Mouse (Mus musculus) embryonic facial prominence, embryonic 15.5 days (tissue): ENCODE measurements around the gene Tfip11. TPM values are rescaled to one million over a fixed set of nuclear protein-coding genes. Genes with fewer than 3 reads are reported as not detected.

Experiments used
- ATAC-seq: fragments of 200-750 bp; cut with Nextera tagmentation; 2 replicates; pipeline ENCODE4 v1.8.0; 2017; ENCODE audit warnings: low read depth, moderate TSS enrichment; ENCODE audit not compliant: insufficient number of reproducible peaks, low FRiP score, low TSS enrichment
- H3K27ac ChIP-seq: fragments of 300-500 bp; sonication (generic); replicated peaks from 2 replicates; pipeline ENCODE4 v1.5.1; 2015; ENCODE audit warnings: mild to moderate bottlenecking, inconsistent platforms
- H3K27me3 ChIP-seq: fragments of 300-500 bp; sonication (generic); 2 replicates; pipeline ENCODE4 v1.6.1; 2015; ENCODE audit warnings: inconsistent platforms
- H3K36me3 ChIP-seq: fragments of 300-500 bp; sonication (generic); 2 replicates; pipeline ENCODE4 v1.6.1; 2015; ENCODE audit warnings: mild to moderate bottlenecking, inconsistent platforms
- H3K4me1 ChIP-seq: fragments of 300-500 bp; sonication (generic); 2 replicates; pipeline ENCODE4 v1.6.1; 2015; ENCODE audit warnings: inconsistent platforms
- H3K4me2 ChIP-seq: fragments of 300-500 bp; sonication (generic); replicated peaks from 2 replicates; pipeline ENCODE4 v1.6.1; 2015; ENCODE audit warnings: mild to moderate bottlenecking, inconsistent platforms
- H3K4me3 ChIP-seq: fragments of 300-500 bp; sonication (generic); replicated peaks from 2 replicates; pipeline ENCODE4 v1.5.1; 2015; ENCODE audit warnings: mild to moderate bottlenecking, inconsistent platforms
- H3K9ac ChIP-seq: fragments of 300-500 bp; sonication (generic); 2 replicates; pipeline ENCODE4 v1.6.1; 2015; ENCODE audit warnings: inconsistent platforms
- H3K9me3 ChIP-seq: fragments of 300-500 bp; sonication (generic); replicated peaks from 2 replicates; pipeline ENCODE4 v1.6.1; 2016; ENCODE audit warnings: inconsistent platforms
- WGBS: fragments of 180-500 bp; shearing (Covaris S2); methylation state at CpG from one replicate; pipeline ENCODE4 v1.1.7; 2015; 5-methylcytosine and 5-hydroxymethylcytosine counted together
- polyA plus RNA-seq: library from polyadenylated mRNA; unstranded; fragments of >200 nt; fragmentation: Nextera tagmentation; extraction: Ambion mirVana; gene quantifications from 2 replicates; pipeline ENCODE4 v1.2.1, GENCODE M21; 2015

Tfip11 gene
- polyA plus RNA-seq, 1 experiment from 2014 or later = 31.1 TPM

- Histone ChIP-seq H3K9ac (no peak overlapping the region), H3K27ac (peak overlapping the region; percentile 80), H3K4me1 (peaks cover 30% of the 10 kb centered on the region), H3K9me3 (no peaks in the 10 kb centered on the region), H3K27me3 (no peaks in the 10 kb centered on the region), H3K4me2 (peak overlapping the region; percentile 65), H3K4me3 (peak overlapping the region; percentile 94), H3K36me3 (peaks cover 24% of the 10 kb centered on the region)
- 22% methylated on average over 24 of the region's 24 CpGs for WGBS
- no peak for ATAC-seq
Observed at GRCm38 (mm10) chr5:112324637-112325545, 1.3 kb upstream of the Tfip11 start.

- Histone ChIP-seq H3K4me1 (peaks cover 30% of the 10 kb centered on the region), H3K27ac (peak overlapping the region; percentile 80; the same call in 1 of the 2 replicates), H3K9ac (peak overlapping the region; percentile 75), H3K27me3 (no peaks in the 10 kb centered on the region), H3K4me3 (peak overlapping the region; percentile 94), H3K9me3 (no peaks in the 10 kb centered on the region), H3K4me2 (peak overlapping the region; percentile 65), H3K36me3 (peaks cover 40% of the 10 kb centered on the region)
- ATAC-seq = 0 out of 2 replicates have a peak, but pooled peaks have one; percentile 7
- 2% methylated on average over 32 of the region's 33 CpGs for WGBS
Observed at GRCm38 (mm10) chr5:112326446-112327009, 370 bp downstream of the Tfip11 start.

GRCm38 (mm10) chr5:112327854-112328253, 1.7 kb downstream of the Tfip11 start:
- Histone ChIP-seq H3K27me3 (no peaks in the 10 kb centered on the region), H3K27ac (no peak overlapping the region), H3K36me3 (peaks cover 53% of the 10 kb centered on the region), H3K4me2 (no peak overlapping the region), H3K4me1 (peaks cover 30% of the 10 kb centered on the region), H3K4me3 (no peak overlapping the region), H3K9ac (no peak overlapping the region), H3K9me3 (no peaks in the 10 kb centered on the region)
- no peak for ATAC-seq
- 92% methylated on average over 15 of the region's 15 CpGs for WGBS

- Histone ChIP-seq H3K9ac (no peak overlapping the region), H3K4me2 (no peak overlapping the region), H3K27ac (no peak overlapping the region), H3K4me3 (no peak overlapping the region), H3K27me3 (no peaks in the 10 kb centered on the region), H3K4me1 (peaks cover 23% of the 10 kb centered on the region), H3K9me3 (no peaks in the 10 kb centered on the region), H3K36me3 (peaks cover 75% of the 10 kb centered on the region)
- ATAC-seq = no peak
- 91% methylated on average over 14 of the region's 14 CpGs for WGBS
Observed at GRCm38 (mm10) chr5:112329805-112330564, 3.8 kb downstream of the Tfip11 start.

- no peaks in the 10 kb centered on the region for H3K4me1 ChIP-seq
- 24% methylated on average over 2 of the region's 2 CpGs for WGBS
- H3K9me3 ChIP-seq = no peaks in the 10 kb centered on the region
- no peak overlapping the region for H3K4me2 ChIP-seq
- no peak overlapping the region for H3K9ac ChIP-seq
- ATAC-seq = no peak
- peaks cover 87% of the 10 kb centered on the region for H3K36me3 ChIP-seq
- no peaks in the 10 kb centered on the region for H3K27me3 ChIP-seq
- no peak overlapping the region for H3K4me3 ChIP-seq
- H3K27ac ChIP-seq = no peak overlapping the region
Observed at GRCm38 (mm10) chr5:112335473-112335872, 9.3 kb downstream of the Tfip11 start.

DNA sequence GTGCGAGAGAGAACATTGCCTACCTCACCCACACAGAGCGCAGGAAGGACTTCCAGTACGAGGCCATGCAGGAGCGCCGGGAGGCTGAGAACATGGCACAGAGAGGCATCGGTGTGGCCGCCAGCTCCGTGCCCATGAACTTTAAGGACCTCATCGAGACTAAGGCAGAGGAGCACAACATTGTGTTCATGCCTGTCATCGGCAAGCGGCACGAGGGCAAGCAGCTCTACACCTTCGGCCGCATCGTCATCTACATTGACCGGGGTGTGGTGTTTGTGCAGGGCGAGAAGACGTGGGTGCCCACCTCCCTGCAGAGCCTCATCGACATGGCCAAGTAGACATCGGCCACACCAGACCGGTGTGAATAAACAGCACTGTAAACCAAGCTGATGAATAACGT, 10.8 kb downstream of the Tfip11 start:
- no peak overlapping the region for H3K4me2 ChIP-seq
- H3K4me3 ChIP-seq = no peak overlapping the region
- no peak overlapping the region for H3K27ac ChIP-seq
- H3K9me3 ChIP-seq = no peaks in the 10 kb centered on the region
- H3K9ac ChIP-seq = no peak overlapping the region
- 93% methylated on average over 22 of the region's 22 CpGs for WGBS
- H3K36me3 ChIP-seq = peaks cover 72% of the 10 kb centered on the region
- no peak for ATAC-seq
- H3K27me3 ChIP-seq = no peaks in the 10 kb centered on the region
- peaks cover 8% of the 10 kb centered on the region for H3K4me1 ChIP-seq

DNA sequence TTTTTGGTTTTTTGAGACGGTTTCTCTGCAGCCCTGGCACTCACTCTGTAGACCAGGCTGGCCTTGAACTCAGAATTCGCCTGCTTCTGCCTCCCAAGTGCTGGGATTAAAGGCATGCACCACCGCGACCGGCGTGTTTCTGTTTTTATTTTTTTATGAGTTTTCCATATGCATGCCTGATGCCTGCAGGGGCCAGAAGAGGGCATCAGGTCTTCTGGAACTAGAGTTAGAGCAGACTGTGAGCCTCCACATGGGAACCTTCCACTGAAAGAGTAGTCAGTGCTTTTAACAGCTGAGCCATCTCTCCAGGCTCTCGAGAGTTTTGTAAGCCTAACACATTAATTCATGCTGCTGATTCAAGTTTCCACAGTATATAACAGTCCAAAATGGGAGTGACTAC, 13.1 kb downstream of the Tfip11 start:
- 54% methylated on average over 7 of the region's 7 CpGs for WGBS
- Histone ChIP-seq H3K36me3 (peaks cover 50% of the 10 kb centered on the region), H3K4me3 (no peak overlapping the region), H3K4me1 (peaks cover 25% of the 10 kb centered on the region), H3K9me3 (no peaks in the 10 kb centered on the region), H3K4me2 (no peak overlapping the region), H3K27ac (no peak overlapping the region), H3K9ac (no peak overlapping the region), H3K27me3 (no peaks in the 10 kb centered on the region)
- ATAC-seq = no peak

GRCm38 (mm10) chr5:112342463-112343204, 16.5 kb downstream of the Tfip11 start, which contains the start of the genes Srrd and Hps4:
Gene Srrd, minus strand, starts transcription at chr5:112343040.
Gene Hps4, plus strand, starts transcription at chr5:112343083.
- 2% methylated on average over 59 of the region's 64 CpGs for WGBS
- Histone ChIP-seq H3K9ac (peak within 1 kb of the TSS; percentile 84), H3K36me3 (peaks cover 29% of the 10 kb centered on the region), H3K4me3 (peak within 1 kb of the TSS; percentile 82), H3K27ac (peak within 1 kb of the TSS; percentile 65), H3K9me3 (no peaks in the 10 kb centered on the region), H3K27me3 (no peaks in the 10 kb centered on the region), H3K4me1 (peaks cover 42% of the 10 kb centered on the region), H3K4me2 (peak within 1 kb of the TSS; percentile 74)
- ATAC-seq = peak; percentile 75

DNA sequence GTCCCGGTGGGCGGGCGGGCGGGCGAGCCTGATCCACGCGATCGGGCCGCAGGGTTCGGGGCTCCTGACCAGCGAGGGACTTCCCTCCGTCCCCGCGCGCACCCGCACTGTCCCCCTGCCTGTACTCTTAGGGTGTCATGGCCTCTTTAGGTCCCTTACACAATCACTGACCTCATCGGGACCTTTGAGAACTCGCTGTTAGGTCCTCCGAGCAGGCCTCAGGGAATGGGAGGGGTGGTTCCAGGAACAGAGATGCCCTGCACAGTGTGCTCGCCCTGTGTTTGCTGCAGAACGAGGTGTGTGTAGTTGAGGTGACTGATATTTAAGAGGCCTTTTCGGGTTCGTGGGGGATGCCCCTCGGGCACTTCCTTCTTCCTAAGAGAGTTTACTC, 17.0 kb downstream of the Tfip11 start:
- no peaks in the 10 kb centered on the region for H3K27me3 ChIP-seq

DNA sequence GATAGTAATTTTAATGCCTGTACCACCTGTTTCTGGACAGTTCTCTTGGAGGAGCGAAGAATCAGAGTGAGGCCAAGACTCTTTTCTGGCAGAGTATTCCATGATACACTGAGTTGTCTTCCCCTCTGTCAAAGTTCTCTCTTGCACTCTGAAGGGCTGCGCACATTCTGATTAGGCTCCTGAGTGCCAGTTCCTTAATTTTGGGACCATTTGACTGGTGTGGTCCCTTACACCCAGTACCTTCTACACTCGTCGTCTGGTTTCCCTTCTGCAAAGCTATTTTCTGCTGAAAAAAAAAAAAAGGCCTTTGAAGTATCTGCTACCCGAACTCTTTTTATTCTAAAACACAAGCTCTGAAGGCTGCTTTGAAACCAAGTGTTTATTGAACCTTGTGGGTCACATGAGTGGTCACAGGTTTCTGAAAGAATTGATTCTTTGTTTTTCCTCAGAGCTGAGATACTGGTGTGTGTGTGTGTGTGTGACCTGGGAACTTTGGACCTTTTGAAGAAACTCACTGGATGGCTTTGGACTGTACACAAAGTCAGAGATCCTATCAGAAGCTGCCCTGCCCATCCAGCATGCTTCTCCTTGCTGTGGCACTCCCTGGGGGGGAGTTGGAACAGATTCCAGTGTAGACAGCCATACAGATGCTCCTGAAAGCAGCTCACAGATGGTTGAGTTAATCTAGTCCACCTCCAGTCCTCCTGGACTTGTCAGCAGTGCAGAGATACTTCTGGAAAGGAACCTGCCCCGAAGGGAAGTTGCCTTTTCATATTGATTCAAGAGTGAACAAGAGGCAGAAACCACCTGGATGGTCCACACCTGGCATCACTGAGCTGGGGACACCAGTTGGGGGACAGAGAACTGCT, 18.2 kb downstream of the Tfip11 start:
- H3K4me3 ChIP-seq = no peak overlapping the region; the same call in 1 of the 2 replicates
- H3K9me3 ChIP-seq = no peaks in the 10 kb centered on the region
- H3K27ac ChIP-seq = no peak overlapping the region
- peaks cover 42% of the 10 kb centered on the region for H3K4me1 ChIP-seq
- no peak for ATAC-seq
- H3K27me3 ChIP-seq = no peaks in the 10 kb centered on the region
- WGBS = 72% methylated on average over 6 of the region's 6 CpGs
- peaks cover 29% of the 10 kb centered on the region for H3K36me3 ChIP-seq
- H3K9ac ChIP-seq = no peak overlapping the region
- H3K4me2 ChIP-seq = peak overlapping the region; percentile 74; the same call in 1 of the 2 replicates

More for the DNA sequence above, 17.0 kb downstream of the Tfip11 start:
- Histone ChIP-seq H3K9me3 (no peaks in the 10 kb centered on the region), H3K4me3 (peak overlapping the region; percentile 82), H3K9ac (peak overlapping the region; percentile 84), H3K36me3 (peaks cover 28% of the 10 kb centered on the region), H3K4me1 (peaks cover 42% of the 10 kb centered on the region), H3K27ac (peak overlapping the region; percentile 65; the same call in 1 of the 2 replicates), H3K4me2 (peak overlapping the region; percentile 74)
- 1% methylated on average over 24 of the region's 24 CpGs for WGBS
- ATAC-seq = peak; percentile 52
